In the genomic region with DNA sequence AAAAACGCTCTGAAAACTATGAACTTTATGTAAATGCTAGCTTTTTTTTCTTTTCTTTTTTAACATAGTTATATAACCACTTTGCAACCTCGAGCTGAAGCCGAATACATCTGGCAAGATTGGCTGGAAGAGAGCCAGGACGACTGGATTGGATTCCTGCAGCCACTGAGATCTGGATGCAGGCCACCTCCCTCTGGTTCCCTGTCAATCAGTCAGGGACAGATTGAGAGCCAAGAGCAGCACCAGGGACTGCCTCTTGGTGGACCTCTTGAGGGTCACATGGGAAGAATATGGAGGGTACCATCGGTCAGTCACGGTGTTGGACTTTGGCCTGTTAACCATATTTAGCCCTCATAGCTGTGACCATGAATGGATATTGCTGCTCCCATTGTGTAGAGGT, we compare ENCODE assay signal across 9 mouse cellular contexts.
DNase-seq lines count a peak whose midpoint lies in the region; ATAC-seq and TF ChIP-seq lines count a peak whose summit lies in the region.
"Had no signal": no experiment of that assay in that cellular context is flagged by ENCODE, and none has a peak within 500 bp of the region (broad histone marks: within the 10 kb centered on the region; RNA-seq: fewer than 3 reads in every experiment).

No protein-coding gene starts in this region.

- H3K9me3 ChIP-seq in kidney, embryonic 16.5 days (ENCODE audit: low read length): no peaks in the 10 kb centered on the region
- no peaks in the 10 kb centered on the region for H3K9me3 ChIP-seq in hindbrain, embryonic 13.5 days
- H3K9me3 ChIP-seq: hindbrain, embryonic 15.5 days had no signal

- H3K36me3 ChIP-seq in kidney, embryonic 16.5 days (ENCODE audit: insufficient read depth, low read length): no peaks in the 10 kb centered on the region
- H3K36me3 ChIP-seq in hindbrain, embryonic 13.5 days: no peaks in the 10 kb centered on the region
- H3K36me3 ChIP-seq: hindbrain, embryonic 15.5 days had no signal

- no peak overlapping the region for H3K4me2 ChIP-seq in kidney, embryonic 16.5 days (replicated peaks; ENCODE audit: low read depth, low read length)
- H3K4me2 ChIP-seq in hindbrain, embryonic 13.5 days: no peak overlapping the region
- H3K4me2 ChIP-seq: hindbrain, embryonic 15.5 days had no signal

- H3K27me3 ChIP-seq in kidney, embryonic 16.5 days (ENCODE audit: insufficient read depth, low read length): no peaks in the 10 kb centered on the region
- no peaks in the 10 kb centered on the region for H3K27me3 ChIP-seq in hindbrain, embryonic 13.5 days
- H3K27me3 ChIP-seq: hindbrain, embryonic 15.5 days had no signal

- no peak overlapping the region for H3K27ac ChIP-seq in kidney, embryonic 16.5 days (ENCODE audit: low read length)
- no peak overlapping the region for H3K27ac ChIP-seq in hindbrain, embryonic 13.5 days
- H3K27ac ChIP-seq: hindbrain, embryonic 15.5 days had no signal

- no peak for ATAC-seq in kidney, embryonic 16.5 days (ENCODE audit: low FRiP score, low TSS enrichment)
- no peak for ATAC-seq in hindbrain, embryonic 13.5 days (ENCODE audit: low FRiP score)

- H3K9ac ChIP-seq in kidney, embryonic 16.5 days (replicated peaks; ENCODE audit: low read length): no peak overlapping the region
- H3K9ac ChIP-seq in hindbrain, embryonic 13.5 days: no peak overlapping the region
- H3K9ac ChIP-seq: hindbrain, embryonic 15.5 days had no signal

- H3K4me3 ChIP-seq in kidney, embryonic 16.5 days (ENCODE audit: low read length): no peak overlapping the region
- H3K4me3 ChIP-seq in hindbrain, embryonic 13.5 days: no peak overlapping the region
- H3K4me3 ChIP-seq: hindbrain, embryonic 15.5 days had no signal

- TF ChIP-seq POLR2A in brain, embryonic 14.5 days (IDR thresholded peaks at IDR 0.05; ENCODE audit: borderline replicate concordance, extremely low read depth, insufficient read depth, insufficient read length, poor library complexity, severe bottlenecking): no peak

- peak; percentile 20 for DNase-seq in kidney, adult 18-20 months
- DNase-seq in brain, embryonic 14.5 days (ENCODE audit: low read depth): peak; percentile 39
- peak; percentile 69 to 76 for DNase-seq in heart, adult 9 months (ENCODE audit: low spot score in 2 of 2)
- peak; percentile 56 to 66 for DNase-seq in left cerebral cortex, adult 18-20 months (ENCODE audit: low spot score in 2 of 2)
- DNase-seq in Muller cell, postnatal 12 days (ENCODE audit: inconsistent ontology term): no peak
- DNase-seq in neural tube, embryonic 10.5 days (ENCODE audit: extremely low spot score, low spot score): no peak

- 66% methylated on average over 6 of the region's 6 CpGs for WGBS in kidney, embryonic 16.5 days
- 76% methylated on average over 6 of the region's 6 CpGs for WGBS in hindbrain, embryonic 13.5 days

- H3K4me1 ChIP-seq in kidney, embryonic 16.5 days (ENCODE audit: insufficient read depth, low read length): peaks cover 6% of the 10 kb centered on the region; the same call in 1 of the 2 replicates
- peaks cover 9% of the 10 kb centered on the region; the same call in 1 of the 2 replicates for H3K4me1 ChIP-seq in hindbrain, embryonic 13.5 days (replicated peaks)

- TF ChIP-seq CTCF in brain, embryonic 14.5 days (IDR thresholded peaks at IDR 0.05; ENCODE audit: borderline replicate concordance, extremely low read depth, insufficient read depth, insufficient read length): no peak

Comparison
In these comparisons a context has a peak if more than half of its experiments do, and no peak if none do; other contexts are left out.
1. DNase-seq: peak in kidney, adult 18-20 months (single experiment), brain, embryonic 14.5 days (single experiment), heart, adult 9 months (2 of 2) and left cerebral cortex, adult 18-20 months (2 of 2); none in Muller cell, postnatal 12 days (single experiment) and neural tube, embryonic 10.5 days (single experiment).